Mouse (Mus musculus) cerebellum, adult 2 months (tissue): Measurements from ENCODE around the gene Scd4.

Experiments
- CTCF ChIP-seq: fragments of 200-500 bp; IDR thresholded peaks from 2 replicates; pipeline ENCODE4 v1.5.1; 2011; ENCODE audit warnings: low read depth, mild to moderate bottlenecking, control low read depth, low read length, moderate library complexity, borderline replicate concordance; ENCODE audit not compliant: insufficient read depth
- POLR2A ChIP-seq: fragments of 200-500 bp; IDR thresholded peaks from 2 replicates; pipeline ENCODE4 v1.6.1; 2011; ENCODE audit warnings: low read length, control low read depth, borderline replicate concordance; ENCODE audit not compliant: insufficient read depth

DNA sequence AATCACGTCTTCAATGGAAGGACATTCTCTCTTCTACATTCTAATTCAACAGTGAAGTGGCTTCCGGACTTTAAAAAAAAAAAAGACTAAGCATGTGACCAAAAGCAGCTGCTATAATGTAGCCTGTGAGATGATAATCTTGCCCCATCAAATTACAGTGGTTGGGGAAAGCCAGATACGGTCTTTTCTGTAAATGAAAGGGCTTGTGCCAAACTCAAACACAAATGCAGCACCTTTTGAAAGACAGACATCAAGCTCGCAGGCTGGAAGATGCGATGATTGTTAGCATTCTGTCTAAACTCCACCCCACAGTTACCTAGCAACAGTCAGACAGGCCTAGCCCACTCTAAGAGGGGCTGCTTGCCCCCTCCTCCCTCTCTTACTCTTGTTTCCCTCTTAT lies 22.1 kb upstream of the Scd4 start:
- TF ChIP-seq POLR2A, result no peak
- TF ChIP-seq CTCF, result no peak
